Mouse (Mus musculus): ENCODE data around the gene Adamts6.

Adamts6 gene

GRCm38 (mm10) chr13:104468061-104468460 lies 180.4 kb downstream of the Adamts6 start:
- DNase-seq, result no peak

DNA sequence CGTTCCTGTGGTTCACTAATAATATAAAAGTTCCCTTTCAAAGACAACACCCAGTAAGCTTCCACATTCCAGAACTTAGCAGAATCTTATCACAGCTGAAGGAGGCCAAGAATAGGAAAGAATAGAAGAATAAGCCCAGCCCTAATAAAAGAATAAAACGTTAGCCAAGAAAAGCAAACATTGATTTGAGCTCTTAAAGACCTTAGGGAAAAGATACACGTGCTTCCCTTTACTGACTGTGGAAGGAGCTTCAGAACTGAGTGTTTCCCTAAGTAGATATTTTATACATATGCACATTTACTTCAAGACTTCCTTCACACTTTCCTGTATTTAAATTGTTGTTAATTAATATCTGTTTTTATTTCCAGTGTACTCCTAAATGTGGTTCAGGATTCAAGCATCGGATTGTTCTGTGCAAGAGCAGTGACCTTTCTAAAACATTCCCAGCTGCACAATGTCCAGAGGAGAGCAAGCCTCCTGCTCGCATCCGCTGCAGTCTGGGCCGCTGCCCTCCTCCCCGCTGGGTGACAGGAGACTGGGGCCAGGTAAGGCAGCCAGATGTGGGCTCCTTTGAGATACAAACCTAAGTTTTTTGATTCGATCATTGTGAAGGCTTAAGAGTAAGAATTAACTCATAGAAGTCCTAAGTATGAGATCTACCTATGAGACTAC lies 188.8 kb downstream of the Adamts6 start:
- DNase-seq, result no peak

DNA sequence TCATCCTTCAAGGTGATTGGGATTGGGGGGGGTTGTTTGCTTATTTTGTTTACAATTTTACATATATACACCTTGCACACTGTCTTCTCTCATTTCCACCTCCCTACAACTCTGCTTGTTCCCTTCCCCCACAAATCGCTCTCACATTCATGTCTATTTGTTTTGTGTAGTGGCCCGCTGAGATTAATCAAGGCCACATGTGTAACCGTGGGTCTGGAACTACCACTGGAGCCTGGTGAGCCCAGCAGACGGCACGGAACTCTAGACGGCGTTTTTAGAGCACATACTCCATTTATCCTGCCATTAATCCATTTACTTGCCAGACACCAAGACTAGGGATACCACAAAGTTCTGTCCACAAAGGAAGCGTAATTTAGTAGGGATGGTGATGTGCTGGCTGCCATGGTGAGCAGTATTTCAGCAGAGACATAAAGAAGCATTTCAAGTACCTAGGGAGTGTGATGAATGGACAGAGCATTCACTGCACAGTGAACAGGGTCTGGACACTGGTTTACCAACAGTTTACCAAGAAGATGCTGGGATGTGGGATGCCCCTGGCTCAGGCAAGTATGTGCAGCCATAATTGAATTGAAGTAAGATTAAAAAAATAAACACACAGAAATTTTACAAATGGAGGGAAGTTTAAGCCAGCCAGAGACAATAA lies 194.9 kb downstream of the Adamts6 start:
- peak; percentile 60 for DNase-seq

GRCm38 (mm10) chr13:104483111-104483722 lies 195.6 kb downstream of the Adamts6 start:
- DNase-seq, result peak; percentile 39

DNA sequence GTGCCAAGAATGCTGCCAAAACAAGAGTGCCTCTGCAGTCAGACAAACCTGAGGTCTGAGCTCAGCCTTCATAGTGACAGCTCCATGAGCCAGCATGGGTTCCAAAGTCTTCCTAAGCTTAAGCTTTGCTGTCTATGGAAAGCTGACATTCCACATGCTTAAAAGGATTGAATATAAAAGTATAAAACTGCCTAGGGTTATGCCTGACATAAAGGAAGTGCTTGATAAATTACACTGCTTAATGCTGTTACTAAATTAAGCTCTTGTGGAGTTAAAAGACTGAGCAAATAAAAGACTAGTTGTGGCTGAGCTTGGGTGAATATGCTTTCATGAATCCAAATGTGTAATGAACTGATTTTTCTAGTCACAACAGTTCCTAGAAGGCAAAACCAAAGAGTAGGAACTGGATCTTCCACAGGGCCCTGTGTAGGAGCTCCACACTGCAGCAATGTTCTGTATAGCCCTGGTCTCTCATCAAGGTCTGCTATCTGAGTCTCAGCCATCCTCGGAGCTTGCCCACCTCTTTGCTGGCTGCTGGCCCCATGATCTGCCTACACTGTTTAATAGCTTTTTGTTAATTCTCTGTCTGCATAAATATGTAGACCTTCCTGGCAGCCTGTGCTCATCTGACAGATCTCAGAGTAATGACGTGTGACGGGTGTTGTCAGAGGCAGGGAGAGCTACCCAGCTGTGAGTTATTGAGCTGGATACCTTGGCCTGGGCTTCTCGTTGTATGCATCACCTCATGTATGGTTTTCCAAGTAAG lies 203.6 kb downstream of the Adamts6 start:
- DNase-seq, result no peak

GRCm38 (mm10) chr13:104493466-104493993 lies 205.9 kb downstream of the Adamts6 start:
- DNase-seq, result no peak

DNA sequence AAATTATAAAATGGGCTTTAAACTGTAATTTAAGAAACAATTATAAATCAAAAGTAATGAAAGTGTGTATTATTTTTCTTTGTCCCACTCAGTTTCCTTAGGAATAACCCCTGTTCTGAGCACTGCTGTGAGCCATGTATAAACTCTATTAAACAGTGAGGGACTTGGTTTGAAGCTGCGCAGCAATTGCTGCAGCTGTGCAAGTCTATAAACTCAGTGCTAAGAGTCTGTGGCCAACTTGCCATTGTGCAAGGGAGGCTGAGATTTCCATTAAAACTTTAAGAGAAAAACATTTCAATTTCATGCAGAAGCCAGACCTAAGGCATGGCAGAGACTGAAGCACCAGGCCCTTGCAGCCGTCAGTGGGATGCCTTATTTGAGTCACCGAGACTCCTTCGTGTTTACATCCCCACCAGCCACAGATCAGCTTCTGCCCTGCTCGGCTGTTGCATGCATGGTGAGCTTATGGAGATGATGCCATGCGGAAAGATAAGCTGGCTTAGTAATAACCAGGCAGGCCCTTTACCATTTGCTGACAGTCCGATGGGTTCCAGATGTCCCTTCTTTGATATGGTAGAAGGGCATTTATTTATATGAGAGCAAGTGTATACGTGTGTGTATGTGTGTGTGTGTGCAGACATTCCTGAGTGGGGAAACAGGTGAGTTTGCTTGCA lies 206.7 kb downstream of the Adamts6 start:
- no peak for DNase-seq

- DNase-seq, result no peak
Measured at GRCm38 (mm10) chr13:104497592-104497991, 210.0 kb downstream of the Adamts6 start.

GRCm38 (mm10) chr13:104498669-104499068 lies 211.0 kb downstream of the Adamts6 start:
- DNase-seq, result no peak

DNA sequence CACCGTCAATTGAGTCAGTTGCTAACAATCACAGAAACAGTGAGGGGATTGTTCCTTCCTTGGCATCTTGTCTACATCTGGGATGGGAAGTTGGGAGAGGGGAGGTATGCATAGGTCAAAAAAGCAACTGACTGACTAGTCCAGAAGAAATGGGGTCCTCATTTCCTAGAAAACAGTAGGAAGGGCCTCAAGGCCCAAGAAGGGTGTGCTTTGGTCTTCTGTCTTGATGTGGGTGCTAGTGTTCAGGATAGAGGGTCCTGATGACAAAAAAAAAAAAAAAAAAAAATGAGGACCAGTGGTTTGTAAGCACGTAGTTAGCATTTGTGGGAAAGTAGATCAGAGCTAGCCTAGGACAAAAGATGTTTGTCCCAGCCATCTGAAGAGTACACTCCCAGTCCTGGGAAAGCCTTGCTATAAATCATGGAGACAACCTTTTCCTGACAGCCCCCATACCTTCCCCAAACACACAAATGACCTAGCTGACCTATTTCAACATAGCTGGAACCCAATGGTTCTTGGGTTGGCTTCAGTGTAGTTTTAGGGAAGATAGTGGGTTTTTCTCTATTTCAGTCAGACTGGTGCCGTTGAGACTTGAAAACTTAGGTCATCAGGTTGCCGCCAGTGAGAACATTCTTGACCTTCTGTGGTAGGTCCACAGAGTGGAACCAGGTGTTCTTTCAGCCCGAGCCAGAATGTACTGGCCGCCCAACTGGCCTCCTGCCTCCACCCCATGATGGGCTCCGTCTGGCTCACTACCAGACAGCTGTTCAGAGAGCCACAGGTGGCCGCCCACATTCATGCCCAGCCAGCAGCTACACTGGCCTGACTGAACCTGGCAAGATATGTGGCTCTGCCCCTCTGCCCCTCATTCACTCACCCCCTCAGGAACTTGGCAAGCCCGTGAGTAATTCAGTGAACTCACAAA lies 211.7 kb downstream of the Adamts6 start:
- no peak for DNase-seq

DNA sequence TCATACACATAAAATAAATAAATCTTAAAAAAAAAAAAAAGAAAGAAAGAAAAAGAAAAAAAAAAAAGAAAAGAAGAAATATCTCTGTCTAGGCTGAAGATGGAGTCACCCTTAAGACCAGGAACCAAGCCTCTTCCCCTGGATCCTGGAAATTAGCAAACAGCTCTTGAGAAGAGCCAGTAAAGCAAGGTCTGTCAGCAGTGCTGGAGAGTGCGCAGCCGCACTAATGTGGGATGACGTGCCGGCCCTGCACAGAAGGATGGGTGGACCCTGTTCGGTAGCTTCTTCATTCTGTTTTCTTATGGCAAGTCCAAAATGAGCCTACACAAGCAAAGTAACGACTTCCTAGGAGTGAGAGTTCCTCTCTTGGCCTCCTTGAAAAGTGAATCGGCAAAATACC lies 214.8 kb downstream of the Adamts6 start:
- DNase-seq, result no peak

- DNase-seq, result no peak
Measured at GRCm38 (mm10) chr13:104504043-104504442, 216.4 kb downstream of the Adamts6 start.

- DNase-seq, result no peak
Measured at GRCm38 (mm10) chr13:104506165-104506875, 218.7 kb downstream of the Adamts6 start.

- DNase-seq, result no peak
Measured at GRCm38 (mm10) chr13:104507671-104508070, 220.0 kb downstream of the Adamts6 start.

GRCm38 (mm10) chr13:104509561-104510493 lies 222.2 kb downstream of the Adamts6 start:
- DNase-seq, result no peak

- no peak for DNase-seq
Measured at GRCm38 (mm10) chr13:104510766-104511165, 223.1 kb downstream of the Adamts6 start.

GRCm38 (mm10) chr13:104515054-104515453 lies 227.4 kb downstream of the Adamts6 start:
- no peak for DNase-seq

GRCm38 (mm10) chr13:104516146-104516545 lies 228.5 kb downstream of the Adamts6 start:
- DNase-seq, result no peak

GRCm38 (mm10) chr13:104516766-104517364 lies 229.2 kb downstream of the Adamts6 start:
- peak; percentile 42 for DNase-seq

All from embryo, embryonic 11 days (tissue).